Mouse (Mus musculus) G1E (cell line): ENCODE measurements around the gene Ambra1.

Experiments used
- CTCF ChIP-seq: IDR thresholded peaks from 2 replicates; pipeline ENCODE4 v1.5.1; 2012; ENCODE audit warnings: low read depth, low read length, inconsistent platforms, mixed read lengths
- GATA1 ChIP-seq: IDR thresholded peaks from 2 replicates; pipeline ENCODE4 v1.6.1; 2012; ENCODE audit warnings: borderline replicate concordance, low read length, inconsistent platforms, mixed read lengths
- TAL1 ChIP-seq: conservative IDR thresholded peaks from 2 replicates; pipeline ENCODE4 v1.6.1; 2012; ENCODE audit warnings: low read depth, low read length, inconsistent platforms, mixed read lengths

DNA sequence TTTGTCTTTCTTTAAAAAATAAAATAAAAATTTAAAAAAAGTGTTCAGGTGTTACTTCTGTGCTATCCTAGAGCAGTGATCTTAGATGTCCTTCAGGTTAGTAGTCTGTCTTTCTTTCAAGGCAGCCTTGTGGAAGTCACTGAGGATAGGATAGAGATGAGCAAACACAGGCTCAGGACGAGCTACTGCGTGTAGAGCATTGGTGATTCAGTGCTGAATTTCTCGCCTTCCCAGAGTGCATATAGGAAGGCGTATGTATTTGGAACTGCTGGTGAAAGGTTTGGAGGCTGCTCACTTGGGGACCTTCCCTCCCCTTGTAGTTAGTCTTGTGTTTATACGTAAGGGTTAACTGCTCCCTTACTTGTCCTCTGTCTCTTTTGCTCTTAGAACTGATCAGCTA, 5.3 kb downstream of the Ambra1 start:
- TF ChIP-seq CTCF (no peak), TAL1 (no peak), GATA1 (no peak)
